Comparison of ENCODE assay signal across 8 mouse cellular contexts in the genomic region with DNA sequence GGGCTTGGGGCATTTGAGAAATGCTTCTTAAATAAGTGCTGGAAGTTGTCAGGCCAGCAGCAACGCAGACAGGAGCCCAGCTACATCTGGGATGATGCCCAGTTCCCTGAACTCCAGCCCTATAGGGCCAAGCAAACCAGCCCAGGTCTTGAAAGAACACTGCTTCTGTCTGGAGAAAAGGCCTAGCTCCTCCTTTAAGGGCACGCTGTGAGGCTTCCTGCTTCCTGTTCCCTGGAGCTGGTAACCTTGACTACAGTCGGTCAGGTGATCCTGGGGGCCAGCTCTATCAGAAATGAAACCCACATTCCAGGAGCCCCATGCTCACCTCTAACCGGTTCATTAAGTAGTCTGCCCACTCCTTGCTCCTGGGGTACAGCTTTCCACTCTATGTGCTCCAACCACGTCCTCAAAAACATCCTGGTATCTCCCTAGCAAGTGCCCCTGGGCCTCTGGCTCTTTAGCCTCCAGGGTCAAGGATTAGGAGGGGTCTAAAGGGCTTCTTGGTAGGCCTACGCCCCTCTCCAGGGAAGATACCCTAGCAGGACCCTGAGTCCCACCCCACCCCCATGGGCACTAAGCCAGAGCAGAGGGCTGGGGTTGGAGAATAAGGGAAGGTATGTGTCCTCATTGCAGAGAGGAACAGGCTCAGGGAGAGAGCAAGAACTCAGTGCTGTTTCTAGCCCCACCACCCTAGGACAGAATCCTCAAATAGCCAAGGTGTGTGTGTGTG. TPM values are rescaled to one million over a fixed set of nuclear protein-coding genes. Genes with fewer than 3 reads are reported as not detected.
DNase-seq lines count a peak whose midpoint lies in the region; ATAC-seq and TF ChIP-seq lines count a peak whose summit lies in the region.

No protein-coding gene starts in this region.

- H3K79me2 ChIP-seq in macrophage (ENCODE audit: inconsistent target) = peaks cover 17% of the 10 kb centered on the region

- H3K36me3 ChIP-seq in forebrain, embryonic 10.5 days (replicated peaks) = peaks cover 4% of the 10 kb centered on the region
- peaks cover 8% of the 10 kb centered on the region for H3K36me3 ChIP-seq in forebrain, embryonic 13.5 days (ENCODE audit: poor library complexity, severe bottlenecking)
- no peaks in the 10 kb centered on the region; the same call in 1 of the 2 replicates for H3K36me3 ChIP-seq in lung, embryonic 16.5 days (ENCODE audit: control insufficient read depth, insufficient read depth, low read length)
- H3K36me3 ChIP-seq in macrophage (ENCODE audit: inconsistent target) = peaks cover 7% of the 10 kb centered on the region; the same call in 1 of the 2 replicates

- H3K4me3 ChIP-seq in forebrain, embryonic 10.5 days = no peak overlapping the region; the same call in 1 of the 2 replicates
- H3K4me3 ChIP-seq in forebrain, embryonic 13.5 days = no peak overlapping the region
- H3K4me3 ChIP-seq in lung, embryonic 16.5 days (ENCODE audit: low read length) = no peak overlapping the region
- no peak overlapping the region for H3K4me3 ChIP-seq in lung, adult 2 months (replicated peaks; ENCODE audit: extremely low read depth, low read depth, low read length)
- H3K4me3 ChIP-seq in macrophage (ENCODE audit: inconsistent target) = peak overlapping the region; percentile 17

- no peak for TF ChIP-seq CTCF in lung, adult 2 months (IDR thresholded peaks at IDR 0.05; ENCODE audit: insufficient read depth, low read length)

- H3K4me2 ChIP-seq in forebrain, embryonic 13.5 days = no peak overlapping the region
- no peak overlapping the region for H3K4me2 ChIP-seq in lung, embryonic 16.5 days (ENCODE audit: low read depth, low read length)

- no peaks in the 10 kb centered on the region for H3K27me3 ChIP-seq in forebrain, embryonic 10.5 days (ENCODE audit: poor library complexity, severe bottlenecking)
- no peaks in the 10 kb centered on the region for H3K27me3 ChIP-seq in forebrain, embryonic 13.5 days
- H3K27me3 ChIP-seq in lung, embryonic 16.5 days (ENCODE audit: control insufficient read depth, insufficient read depth, low read depth, low read length) = no peaks in the 10 kb centered on the region

- H3K9ac ChIP-seq in forebrain, embryonic 13.5 days = no peak overlapping the region
- H3K9ac ChIP-seq in lung, embryonic 16.5 days (ENCODE audit: low read length) = no peak overlapping the region

- DNase-seq in forebrain, embryonic 10.5 days (ENCODE audit: extremely low spot score, low spot score) = no peak
- no peak for DNase-seq in lung, adult 2 months
- DNase-seq in cerebellum, adult 9-11 months = peak; percentile 65
- no peak for DNase-seq in retina, postnatal 1 day
- DNase-seq in right cerebral cortex, postnatal 10 days (ENCODE audit: low spot score in 2 of 2) = no peak

- peak overlapping the region; percentile 48 for H3K27ac ChIP-seq in forebrain, embryonic 10.5 days
- no peak overlapping the region for H3K27ac ChIP-seq in forebrain, embryonic 13.5 days
- H3K27ac ChIP-seq in lung, embryonic 16.5 days (ENCODE audit: low read length) = peak overlapping the region; percentile 65
- peak overlapping the region; percentile 54 for H3K27ac ChIP-seq in macrophage

- ATAC-seq in forebrain, embryonic 13.5 days = no peak
- ATAC-seq in lung, embryonic 16.5 days (ENCODE audit: low read depth) = no peak

- no peak for TF ChIP-seq POLR2A in lung, adult 2 months (IDR thresholded peaks at IDR 0.05; ENCODE audit: borderline replicate concordance, extremely low read depth, low read depth, low read length)

- 65% methylated on average over 6 of the region's 6 CpGs for WGBS in forebrain, embryonic 10.5 days
- WGBS in forebrain, embryonic 13.5 days = 62% methylated on average over 6 of the region's 6 CpGs
- WGBS in lung, embryonic 16.5 days = 31% methylated on average over 6 of the region's 6 CpGs
- 36% methylated on average over 6 of the region's 6 CpGs for WGBS in lung, adult 2 months
- 24% methylated on average over 6 of the region's 6 CpGs for WGBS in macrophage (ENCODE audit: missing documents)

- peaks cover 35% of the 10 kb centered on the region for H3K4me1 ChIP-seq in forebrain, embryonic 10.5 days
- peaks cover 21% of the 10 kb centered on the region for H3K4me1 ChIP-seq in forebrain, embryonic 13.5 days
- H3K4me1 ChIP-seq in lung, embryonic 16.5 days (replicated peaks; ENCODE audit: control insufficient read depth, insufficient read depth, low read length) = peaks cover 14% of the 10 kb centered on the region
- peaks cover 9% of the 10 kb centered on the region for H3K4me1 ChIP-seq in lung, adult 2 months (ENCODE audit: control insufficient read depth, insufficient read depth, low read length)

- no peaks in the 10 kb centered on the region for H3K9me3 ChIP-seq in forebrain, embryonic 10.5 days
- H3K9me3 ChIP-seq in forebrain, embryonic 13.5 days (replicated peaks) = no peaks in the 10 kb centered on the region
- H3K9me3 ChIP-seq in lung, embryonic 16.5 days (ENCODE audit: control insufficient read depth, low read length) = no peaks in the 10 kb centered on the region

RNA-seq across cellular contexts. Expression of gene Fbxw5, which starts 2.5 kb away (rescaled TPM):
- polyA plus RNA-seq in forebrain, embryonic 10.5 days (2016; fragmentation: Nextera tagmentation; extraction: Ambion mirVana) = 90.7 and 93.9 TPM in 2 replicates
- 97.9 and 103 TPM in 2 replicates for polyA plus RNA-seq in forebrain, embryonic 13.5 days (2015; fragmentation: Nextera tagmentation; extraction: Ambion mirVana)
- 80.8 and 81.1 TPM in 2 replicates for polyA plus RNA-seq in lung, embryonic 16.5 days (2015; fragmentation: Nextera tagmentation; extraction: Ambion mirVana)
- polyA plus RNA-seq in lung, adult 2 months (2012; rRNA removed) = 23.1 and 37.4 TPM in 2 replicates
- total RNA-seq in macrophage (2018; cell fraction: chromatin; rRNA removed) = 100 to 1,000 TPM in 8 of 26 experiments, 10 to 100 TPM in 18; 39.2 to 129 (median 91.3) TPM
- total RNA-seq in macrophage (2018; cell fraction: cytosol; rRNA removed) = 10 to 100 TPM; 20.5 to 41.1 (median 31.7) TPM
- 100 to 1,000 TPM in 1 of 26 experiments, 10 to 100 TPM in 25; 33.9 to 108 (median 71.6) TPM for total RNA-seq in macrophage (2018; cell fraction: nucleus; rRNA removed)
- 21.9 to 35.3 TPM (median 28.7 TPM) in 3 replicates for polyA plus RNA-seq in macrophage (2018)

RNA-seq across cellular contexts. Expression of gene C8g, which starts 3.5 kb away (rescaled TPM):
- polyA plus RNA-seq in forebrain, embryonic 10.5 days (2016; fragmentation: Nextera tagmentation; extraction: Ambion mirVana) = 6.3 and 7.2 TPM in 2 replicates
- 4.2 and 5.2 TPM in 2 replicates for polyA plus RNA-seq in forebrain, embryonic 13.5 days (2015; fragmentation: Nextera tagmentation; extraction: Ambion mirVana)
- polyA plus RNA-seq in lung, embryonic 16.5 days (2015; fragmentation: Nextera tagmentation; extraction: Ambion mirVana) = 6.5 and 7.3 TPM in 2 replicates
- polyA plus RNA-seq in lung, adult 2 months (2012; rRNA removed) = 2.5 and 2.7 TPM in 2 replicates
- total RNA-seq in macrophage (2018; cell fraction: chromatin; rRNA removed) = 1 to 10 TPM in 9 of 26 experiments, under 1 TPM in 1, not detected in 16; 0.63 to 2.7 (median 1.6) TPM
- 1 to 10 TPM in 17 of 26 experiments, under 1 TPM in 9; 0.66 to 2.1 (median 1.1) TPM for total RNA-seq in macrophage (2018; cell fraction: cytosol; rRNA removed)
- total RNA-seq in macrophage (2018; cell fraction: nucleus; rRNA removed) = 1 to 10 TPM in 13 of 26 experiments, under 1 TPM in 6, not detected in 7; 0.63 to 3.4 (median 1.4) TPM
- polyA plus RNA-seq in macrophage (2018) = 0.14 to 2.1 TPM in 2 of 3 replicates, not detected in the other

RNA-seq across cellular contexts. Expression of gene Lcn12, which starts 4.3 kb away (rescaled TPM):
- polyA plus RNA-seq in forebrain, embryonic 10.5 days (2016; fragmentation: Nextera tagmentation; extraction: Ambion mirVana) = not detected in 2 replicates
- not detected in 2 replicates for polyA plus RNA-seq in forebrain, embryonic 13.5 days (2015; fragmentation: Nextera tagmentation; extraction: Ambion mirVana)
- polyA plus RNA-seq in lung, embryonic 16.5 days (2015; fragmentation: Nextera tagmentation; extraction: Ambion mirVana) = not detected in 2 replicates
- not detected in 2 replicates for polyA plus RNA-seq in lung, adult 2 months (2012; rRNA removed)
- not detected for total RNA-seq in macrophage (2018; cell fraction: chromatin; rRNA removed)
- total RNA-seq in macrophage (2018; cell fraction: cytosol; rRNA removed) = not detected
- total RNA-seq in macrophage (2018; cell fraction: nucleus; rRNA removed) = not detected
- not detected in 3 replicates for polyA plus RNA-seq in macrophage (2018)

RNA-seq across cellular contexts. Expression of gene Ptgds, which starts 28.2 kb away (rescaled TPM):
- polyA plus RNA-seq in forebrain, embryonic 10.5 days (2016; fragmentation: Nextera tagmentation; extraction: Ambion mirVana) = 0.31 TPM in 1 of 2 replicates, not detected in the other
- polyA plus RNA-seq in forebrain, embryonic 13.5 days (2015; fragmentation: Nextera tagmentation; extraction: Ambion mirVana) = 7.6 and 9.7 TPM in 2 replicates
- 10.7 and 16.5 TPM in 2 replicates for polyA plus RNA-seq in lung, embryonic 16.5 days (2015; fragmentation: Nextera tagmentation; extraction: Ambion mirVana)
- 0.62 and 0.80 TPM in 2 replicates for polyA plus RNA-seq in lung, adult 2 months (2012; rRNA removed)
- not detected for total RNA-seq in macrophage (2018; cell fraction: chromatin; rRNA removed)
- total RNA-seq in macrophage (2018; cell fraction: cytosol; rRNA removed) = not detected
- not detected for total RNA-seq in macrophage (2018; cell fraction: nucleus; rRNA removed)
- polyA plus RNA-seq in macrophage (2018) = not detected in 3 replicates

RNA-seq across cellular contexts. Expression of gene Paxx, which starts 37.1 kb away (rescaled TPM):
- polyA plus RNA-seq in forebrain, embryonic 10.5 days (2016; fragmentation: Nextera tagmentation; extraction: Ambion mirVana) = 12.4 and 15.5 TPM in 2 replicates
- 62.0 and 65.9 TPM in 2 replicates for polyA plus RNA-seq in forebrain, embryonic 13.5 days (2015; fragmentation: Nextera tagmentation; extraction: Ambion mirVana)
- polyA plus RNA-seq in lung, embryonic 16.5 days (2015; fragmentation: Nextera tagmentation; extraction: Ambion mirVana) = 37.9 and 44.8 TPM in 2 replicates
- polyA plus RNA-seq in lung, adult 2 months (2012; rRNA removed) = 74.6 and 76.0 TPM in 2 replicates
- 10 to 100 TPM in 19 of 26 experiments, 1 to 10 TPM in 7; 6.0 to 50.9 (median 25.9) TPM for total RNA-seq in macrophage (2018; cell fraction: chromatin; rRNA removed)
- 10 to 100 TPM in 14 of 26 experiments, 1 to 10 TPM in 12; 5.0 to 16.1 (median 10.6) TPM for total RNA-seq in macrophage (2018; cell fraction: cytosol; rRNA removed)
- 10 to 100 TPM in 21 of 26 experiments, 1 to 10 TPM in 5; 6.0 to 43.5 (median 19.1) TPM for total RNA-seq in macrophage (2018; cell fraction: nucleus; rRNA removed)
- polyA plus RNA-seq in macrophage (2018) = 6.0 to 12.9 TPM (median 6.4 TPM) in 3 replicates
